ENCODE assay signal across 9 mouse cellular contexts in genomic region chr10:77165318-77165945, GRCm38 (mm10). TPM values are rescaled to one million over a fixed set of nuclear protein-coding genes. Genes with fewer than 3 reads are reported as not detected.
DNase-seq lines count a peak whose midpoint lies in the region; ATAC-seq and TF ChIP-seq lines count a peak whose summit lies in the region.
"Had no signal": no experiment of that assay in that cellular context is flagged by ENCODE, and none has a peak within 500 bp of the region (broad histone marks: within the 10 kb centered on the region; RNA-seq: fewer than 3 reads in every experiment).

No protein-coding gene starts in this region.

- H3K9ac ChIP-seq in heart, embryonic 11.5 days (ENCODE audit: low read depth, low read length) = peak overlapping the region; percentile 82
- H3K9ac ChIP-seq in limb, embryonic 14.5 days (ENCODE audit: low read depth, low read length, severe bottlenecking) = peak overlapping the region; percentile 45

- H3K79me2 ChIP-seq in myocyte (ENCODE audit: control insufficient read depth, insufficient read depth) = peaks cover 59% of the 10 kb centered on the region

- WGBS in heart, embryonic 11.5 days (ENCODE audit: insufficient replicate concordance) = under 1% methylated on average over 40 of the region's 40 CpGs
- WGBS in hindbrain, embryonic 10.5 days = under 1% methylated on average over 40 of the region's 40 CpGs
- under 1% methylated on average over 40 of the region's 40 CpGs for WGBS in limb, embryonic 14.5 days

- no peaks in the 10 kb centered on the region for H3K36me3 ChIP-seq in heart, embryonic 11.5 days (ENCODE audit: control insufficient read depth, insufficient read depth, low read length)
- no peaks in the 10 kb centered on the region for H3K36me3 ChIP-seq in hindbrain, embryonic 10.5 days
- no peaks in the 10 kb centered on the region for H3K36me3 ChIP-seq in limb, embryonic 14.5 days (ENCODE audit: control insufficient read depth, insufficient read depth, low read length)
- H3K36me3 ChIP-seq in myocyte (ENCODE audit: control insufficient read depth, insufficient read depth) = peaks cover 14% of the 10 kb centered on the region

- peak; percentile 31; the same call in 1 of the 2 replicates for ATAC-seq in heart, embryonic 11.5 days (replicated peaks; ENCODE audit: insufficient number of reproducible peaks, low FRiP score, low TSS enrichment)
- ATAC-seq in limb, embryonic 14.5 days (ENCODE audit: low FRiP score, low read depth) = peak; percentile 54

- TF ChIP-seq CTCF in cortical plate, adult 2 months (IDR thresholded peaks at IDR 0.05; ENCODE audit: extremely low read depth, insufficient read depth, low read length) = no peak

- H3K4me1 ChIP-seq in heart, embryonic 11.5 days (ENCODE audit: control insufficient read depth, insufficient read depth, low read length) = peaks cover 45% of the 10 kb centered on the region
- no peaks in the 10 kb centered on the region for H3K4me1 ChIP-seq in cortical plate, adult 2 months (ENCODE audit: control insufficient read depth, insufficient read depth, low read length)
- H3K4me1 ChIP-seq in hindbrain, embryonic 10.5 days (replicated peaks) = peaks cover 68% of the 10 kb centered on the region
- 0 out of 2 replicates have a peak, but pooled peaks cover 10% of the 10 kb centered on the region for H3K4me1 ChIP-seq in limb, embryonic 14.5 days (ENCODE audit: control insufficient read depth, insufficient read depth, low read length)

- peak overlapping the region; percentile 85 for H3K27ac ChIP-seq in heart, embryonic 11.5 days (ENCODE audit: low read depth, low read length)
- no peak overlapping the region for H3K27ac ChIP-seq in cortical plate, adult 2 months (ENCODE audit: insufficient read depth, low read length)
- peak overlapping the region; percentile 96 for H3K27ac ChIP-seq in hindbrain, embryonic 10.5 days
- H3K27ac ChIP-seq in limb, embryonic 14.5 days (replicated peaks; ENCODE audit: low read depth, low read length) = 0 out of 2 replicates have a peak overlapping the region, but pooled peaks have one; percentile 2

- H3K4me2 ChIP-seq in heart, embryonic 11.5 days = peak overlapping the region; percentile 95
- H3K4me2 ChIP-seq in limb, embryonic 14.5 days (replicated peaks; ENCODE audit: low read depth, low read length, severe bottlenecking) = peak overlapping the region; percentile 94
- H3K4me2 ChIP-seq in myocyte (ENCODE audit: low read depth) = peak overlapping the region; percentile 79

- no peaks in the 10 kb centered on the region for H3K9me3 ChIP-seq in heart, embryonic 11.5 days (replicated peaks; ENCODE audit: control insufficient read depth, low read length)
- H3K9me3 ChIP-seq in hindbrain, embryonic 10.5 days = no peaks in the 10 kb centered on the region
- no peaks in the 10 kb centered on the region for H3K9me3 ChIP-seq in limb, embryonic 14.5 days (ENCODE audit: control insufficient read depth, low read length)

- H3K4me3 ChIP-seq in heart, embryonic 11.5 days (ENCODE audit: low read depth, low read length) = peak overlapping the region; percentile 83
- H3K4me3 ChIP-seq in cortical plate, adult 2 months (ENCODE audit: insufficient read depth, low read length) = peak overlapping the region; percentile 25; the same call in 1 of the 2 replicates
- H3K4me3 ChIP-seq in hindbrain, embryonic 10.5 days = peak overlapping the region; percentile 78
- H3K4me3 ChIP-seq in limb, embryonic 14.5 days (replicated peaks; ENCODE audit: low read length) = peak overlapping the region; percentile 49
- H3K4me3 ChIP-seq in myocyte = peak overlapping the region; percentile 96

- H3ac ChIP-seq in myocyte (ENCODE audit: control insufficient read depth, insufficient read length) = peak overlapping the region; percentile 32

- H3K27me3 ChIP-seq in heart, embryonic 11.5 days (ENCODE audit: control insufficient read depth, insufficient read depth, low read length) = no peaks in the 10 kb centered on the region
- H3K27me3 ChIP-seq in hindbrain, embryonic 10.5 days (ENCODE audit: insufficient read depth, poor library complexity, severe bottlenecking) = peaks cover 18% of the 10 kb centered on the region
- 0 out of 2 replicates have a peak, but pooled peaks cover 4% of the 10 kb centered on the region for H3K27me3 ChIP-seq in limb, embryonic 14.5 days (ENCODE audit: control insufficient read depth, insufficient read depth, low read length)
- no peaks in the 10 kb centered on the region for H3K27me3 ChIP-seq in myocyte (ENCODE audit: control insufficient read depth, insufficient read depth, insufficient read length)

- TF ChIP-seq POLR2A in cortical plate, adult 2 months (IDR thresholded peaks at IDR 0.05; ENCODE audit: extremely low read depth, insufficient read depth, low read length) = no peak
- TF ChIP-seq POLR2A in limb, embryonic 14.5 days (IDR thresholded peaks at IDR 0.05; ENCODE audit: borderline replicate concordance, extremely low read depth, insufficient read depth, insufficient read length) = no peak
- TF ChIP-seq POLR2A in myocyte (IDR thresholded peaks at IDR 0.05; ENCODE audit: insufficient read length, low read depth) = no peak

- DNase-seq in heart, adult 18-20 months = no peak
- DNase-seq in hindbrain, embryonic 10.5 days (ENCODE audit: low spot score) = peak; percentile 88
- no peak for DNase-seq in limb, embryonic 14.5 days (ENCODE audit: low spot score)
- DNase-seq in frontal cortex, postnatal 14 days (ENCODE audit: low spot score in 2 of 2) = no peak
- no peak for DNase-seq in layer of hippocampus, adult 9-11 months

TF ChIP-seq in myocyte, 11 proteins besides CTCF, POLR2A, EP300 and RAD21:
- TF ChIP-seq CEBPB (IDR thresholded peaks at IDR 0.05; ENCODE audit: insufficient read depth, poor library complexity, severe bottlenecking) (no peak), REST (IDR thresholded peaks at IDR 0.05; ENCODE audit: insufficient read depth, insufficient read length) (no peak), TCF3 (IDR thresholded peaks at IDR 0.05; ENCODE audit: insufficient read length, low read depth) (no peak), SRF (IDR thresholded peaks at IDR 0.05; ENCODE audit: control insufficient read depth, insufficient read length, low read depth) (no peak), MAX (IDR thresholded peaks at IDR 0.05; ENCODE audit: low read depth) (no peak), TCF12 (IDR thresholded peaks at IDR 0.05; ENCODE audit: insufficient read depth, poor library complexity, severe bottlenecking) (no peak), POLR2AphosphoS2 (IDR thresholded peaks at IDR 0.05; ENCODE audit: insufficient read length, low read depth) (peak; percentile 41), MYOG (IDR thresholded peaks at IDR 0.05; ENCODE audit: control insufficient read depth in 1 of 3, insufficient read depth in 1 of 3, insufficient read length in 2 of 3, low read depth in 2 of 3) (no peak), MYOD1 (IDR thresholded peaks at IDR 0.05; ENCODE audit: control insufficient read depth in 1 of 3, insufficient read length in 2 of 3, low read depth in 2 of 3) (peak in 1 of 3 experiments; percentile 0), USF1 (IDR thresholded peaks at IDR 0.05; ENCODE audit: low read depth) (no peak)

RNA-seq across cellular contexts. Expression of gene Col18a1, which starts 0.9 kb away (rescaled TPM):
- 113 and 164 TPM in 2 replicates for polyA plus RNA-seq in heart, embryonic 11.5 days (2014; fragmentation: Nextera tagmentation; extraction: Ambion mirVana)
- 1 to 10 TPM; 7.9 to 8.5 TPM for total RNA-seq in heart, adult 18-20 months (2021)
- 2.3 and 2.7 TPM in 2 replicates for polyA plus RNA-seq in cortical plate, adult 2 months (2012; rRNA removed)
- polyA plus RNA-seq in hindbrain, embryonic 10.5 days (2016; fragmentation: Nextera tagmentation; extraction: Ambion mirVana) = 147 and 167 TPM in 2 replicates
- 66.4 and 75.0 TPM in 2 replicates for polyA plus RNA-seq in limb, embryonic 14.5 days (2012; rRNA removed)
- 77.8 and 80.2 TPM in 2 replicates for polyA plus RNA-seq in limb, embryonic 14.5 days (2014; fragmentation: Nextera tagmentation; extraction: Ambion mirVana)
- 402 TPM for polyA plus RNA-seq in myocyte (2012; fragmentation: generic; extraction: Trizol)
- total RNA-seq: neutrophil, adult 5-6 weeks had no signal

Comparison
In these comparisons a context has a peak if more than half of its experiments do, and no peak if none do; other contexts are left out.
1. H3K4me3 ChIP-seq: peak in every context shown above with its lines; median percentile 96 in myocyte; 83 in heart, embryonic 11.5 days; 78 in hindbrain, embryonic 10.5 days; 49 in limb, embryonic 14.5 days; 25 in cortical plate, adult 2 months.
2. RNA of gene Col18a1, which starts 0.9 kb away (polyA plus RNA-seq): 402 TPM in myocyte (single experiment), 147 to 167 TPM in hindbrain, embryonic 10.5 days, 113 to 164 TPM in heart, embryonic 11.5 days and 66.4 to 80.2 TPM in limb, embryonic 14.5 days; 2.3 to 2.7 TPM in cortical plate, adult 2 months; every median in the first group is over 10 times any median in the second.
3. Peak in every context shown above with its lines, with median percentiles within 50 percentile points of each other: H3K4me2 ChIP-seq.